Comparison of ENCODE assay signal across 8 mouse cellular contexts in the genomic region with DNA sequence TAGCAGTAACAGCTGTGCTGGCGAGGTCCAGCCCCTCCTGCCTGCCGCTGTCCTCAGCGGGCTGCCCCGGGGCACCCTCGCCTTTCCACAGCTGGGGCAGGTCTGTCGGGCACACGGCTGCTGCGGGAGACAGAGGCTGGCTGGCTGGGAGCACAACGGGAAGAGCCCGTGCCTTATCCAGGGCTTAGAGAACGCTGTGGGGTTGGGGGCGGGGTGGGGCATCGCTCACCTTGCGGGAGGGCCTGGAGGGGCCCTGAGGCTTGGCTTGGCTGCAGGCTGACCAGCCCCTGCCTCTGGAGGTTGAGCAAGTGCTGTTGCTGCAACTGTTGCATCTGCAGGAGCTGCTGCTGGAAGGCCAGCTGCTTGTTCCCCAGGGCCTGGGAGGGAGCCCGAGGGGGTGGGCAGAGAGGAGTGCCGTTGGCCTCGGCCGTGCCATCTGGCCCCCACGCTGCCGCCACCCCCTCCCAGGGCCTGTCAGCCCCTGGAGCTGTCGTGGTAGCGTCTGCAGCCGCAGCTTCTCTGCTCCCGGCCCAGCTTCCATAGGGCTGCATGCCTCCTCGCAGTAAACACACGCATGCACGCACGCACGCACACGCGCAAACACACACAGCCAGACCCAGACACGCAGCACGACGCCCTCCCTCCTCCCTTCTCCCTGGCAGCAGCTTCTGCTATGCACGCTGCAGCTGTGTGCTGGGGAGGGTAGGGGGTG. TPM values are rescaled to one million over a fixed set of nuclear protein-coding genes. Genes with fewer than 3 reads are reported as not detected.
DNase-seq lines count a peak whose midpoint lies in the region; ATAC-seq lines count a peak whose summit lies in the region.

No protein-coding gene starts in this region.

- H3K4me1 ChIP-seq in kidney, embryonic 16.5 days (ENCODE audit: insufficient read depth, low read length) = peaks cover 30% of the 10 kb centered on the region
- peaks cover 60% of the 10 kb centered on the region for H3K4me1 ChIP-seq in embryonic facial prominence, embryonic 12.5 days
- H3K4me1 ChIP-seq in neural tube, embryonic 13.5 days (replicated peaks) = peaks cover 65% of the 10 kb centered on the region

- H3K4me2 ChIP-seq in kidney, embryonic 16.5 days (replicated peaks; ENCODE audit: low read depth, low read length) = no peak overlapping the region; the same call in 1 of the 2 replicates
- H3K4me2 ChIP-seq in embryonic facial prominence, embryonic 12.5 days (replicated peaks) = peak overlapping the region; percentile 27
- peak overlapping the region; percentile 69 for H3K4me2 ChIP-seq in neural tube, embryonic 13.5 days

- peaks cover 20% of the 10 kb centered on the region for H3K36me3 ChIP-seq in kidney, embryonic 16.5 days (ENCODE audit: insufficient read depth, low read length)
- peaks cover 63% of the 10 kb centered on the region for H3K36me3 ChIP-seq in embryonic facial prominence, embryonic 12.5 days
- H3K36me3 ChIP-seq in neural tube, embryonic 13.5 days = peaks cover 12% of the 10 kb centered on the region; the same call in 1 of the 2 replicates

- no peaks in the 10 kb centered on the region for H3K9me3 ChIP-seq in kidney, embryonic 16.5 days (ENCODE audit: low read length)
- no peaks in the 10 kb centered on the region for H3K9me3 ChIP-seq in embryonic facial prominence, embryonic 12.5 days
- H3K9me3 ChIP-seq in neural tube, embryonic 13.5 days = no peaks in the 10 kb centered on the region

- H3K27ac ChIP-seq in kidney, embryonic 16.5 days (ENCODE audit: low read length) = no peak overlapping the region
- H3K27ac ChIP-seq in embryonic facial prominence, embryonic 12.5 days = peak overlapping the region; percentile 78
- H3K27ac ChIP-seq in neural tube, embryonic 13.5 days (replicated peaks) = peak overlapping the region; percentile 84

- intact Hi-C loops in heart, postnatal 25 days (cut with DNase I) = loop anchor here (5.0 kb wide), 1 partner anchor 44 kb away; the partner anchor contains the start of gene Foxp4
- intact Hi-C loops in left cerebral cortex, postnatal 4 days (cut with DNase I) = no loop called here

- 25% methylated on average over 34 of the region's 35 CpGs for WGBS in kidney, embryonic 16.5 days
- 10% methylated on average over 35 of the region's 35 CpGs for WGBS in embryonic facial prominence, embryonic 12.5 days
- 3% methylated on average over 35 of the region's 35 CpGs for WGBS in neural tube, embryonic 13.5 days

- peaks cover 3% of the 10 kb centered on the region; the same call in 1 of the 2 replicates for H3K27me3 ChIP-seq in kidney, embryonic 16.5 days (ENCODE audit: insufficient read depth, low read length)
- no peaks in the 10 kb centered on the region for H3K27me3 ChIP-seq in embryonic facial prominence, embryonic 12.5 days
- H3K27me3 ChIP-seq in neural tube, embryonic 13.5 days = peaks cover 34% of the 10 kb centered on the region

- H3K4me3 ChIP-seq in kidney, embryonic 16.5 days (ENCODE audit: low read length) = no peak overlapping the region
- peak overlapping the region; percentile 7; the same call in 1 of the 2 replicates for H3K4me3 ChIP-seq in embryonic facial prominence, embryonic 12.5 days
- peak overlapping the region; percentile 42 for H3K4me3 ChIP-seq in neural tube, embryonic 13.5 days

- H3K9ac ChIP-seq in kidney, embryonic 16.5 days (replicated peaks; ENCODE audit: low read length) = peak overlapping the region; percentile 50; the same call in 1 of the 2 replicates
- H3K9ac ChIP-seq in embryonic facial prominence, embryonic 12.5 days = peak overlapping the region; percentile 1; the same call in 1 of the 2 replicates
- H3K9ac ChIP-seq in neural tube, embryonic 13.5 days = peak overlapping the region; percentile 68

- no peak for DNase-seq in kidney, postnatal 10 days
- peak; percentile 27 for DNase-seq in heart, postnatal 25 days (ENCODE audit: low spot score)
- peak; percentile 60 for DNase-seq in left cerebral cortex, postnatal 4 days
- DNase-seq in B cell, adult 2 months = no peak

- peak; percentile 12; the same call in 1 of the 2 replicates for ATAC-seq in kidney, embryonic 16.5 days (ENCODE audit: low FRiP score, low TSS enrichment)
- ATAC-seq in embryonic facial prominence, embryonic 12.5 days (ENCODE audit: insufficient number of reproducible peaks, insufficient read depth, low FRiP score, low TSS enrichment) = peak; percentile 13
- peak; percentile 61 for ATAC-seq in neural tube, embryonic 13.5 days (ENCODE audit: low read depth)
- no peak for ATAC-seq in inflammation-experienced regulatory T-cells, adult 6 months

RNA-seq across cellular contexts. Expression of gene Mdfi, which starts 44.0 kb away (rescaled TPM):
- 13.9 and 14.0 TPM in 2 replicates for polyA plus RNA-seq in kidney, embryonic 16.5 days (2015; fragmentation: Nextera tagmentation; extraction: Ambion mirVana)
- polyA plus RNA-seq in embryonic facial prominence, embryonic 12.5 days (2016; fragmentation: Nextera tagmentation; extraction: Ambion mirVana) = 35.6 and 49.2 TPM in 2 replicates
- 1 to 10 TPM; 2.4 TPM for total RNA-seq in heart, postnatal 25 days (2021)
- total RNA-seq in left cerebral cortex, postnatal 4 days (2021) = 1 to 10 TPM; 2.5 to 3.7 TPM
- 3.6 and 4.7 TPM in 2 replicates for polyA plus RNA-seq in neural tube, embryonic 13.5 days (2015; fragmentation: Nextera tagmentation; extraction: Ambion mirVana)
- not detected for polyA plus RNA-seq in inflammation-experienced regulatory T-cells, adult 6 months (2017; shearing (Covaris generic))

RNA-seq across cellular contexts. Expression of gene Foxp4, which starts 45.9 kb away (rescaled TPM):
- polyA plus RNA-seq in kidney, embryonic 16.5 days (2015; fragmentation: Nextera tagmentation; extraction: Ambion mirVana) = 8.3 and 11.6 TPM in 2 replicates
- 51.0 and 52.4 TPM in 2 replicates for polyA plus RNA-seq in embryonic facial prominence, embryonic 12.5 days (2016; fragmentation: Nextera tagmentation; extraction: Ambion mirVana)
- 1 to 10 TPM; 9.4 to 9.6 TPM for total RNA-seq in heart, postnatal 25 days (2021)
- total RNA-seq in left cerebral cortex, postnatal 4 days (2021) = 10 to 100 TPM; 78.3 to 89.0 TPM
- 17.2 and 18.5 TPM in 2 replicates for polyA plus RNA-seq in neural tube, embryonic 13.5 days (2015; fragmentation: Nextera tagmentation; extraction: Ambion mirVana)
- polyA plus RNA-seq in inflammation-experienced regulatory T-cells, adult 6 months (2017; shearing (Covaris generic)) = 1 to 10 TPM; 1.9 to 5.7 (median 4.4) TPM

Comparison
In these comparisons a context has a peak if more than half of its experiments do, and no peak if none do; other contexts are left out.
1. H3K9ac ChIP-seq: peak in every context shown above with its lines; median percentile 68 in neural tube, embryonic 13.5 days; 50 in kidney, embryonic 16.5 days; 1 in embryonic facial prominence, embryonic 12.5 days.
2. DNase-seq: peak in heart, postnatal 25 days (single experiment) and left cerebral cortex, postnatal 4 days (single experiment); none in kidney, postnatal 10 days (single experiment) and B cell, adult 2 months (0 of 2).